Mouse (Mus musculus) cerebellum, postnatal 25 days (tissue): ENCODE measurements around the gene Disc1.

Experiments
- DNase-seq, 2 experiments: peaks; one replicate each; pipeline ENCODE4 v3.0.0; 2021; ENCODE audit warnings: mixed read lengths in 2 of 2

The Disc1 gene

GRCm38 (mm10) chr8:125067596-125067960 is 13.6 kb downstream of the Disc1 start:
- peak in 1 of 2 experiments; percentile 37 for DNase-seq

DNA sequence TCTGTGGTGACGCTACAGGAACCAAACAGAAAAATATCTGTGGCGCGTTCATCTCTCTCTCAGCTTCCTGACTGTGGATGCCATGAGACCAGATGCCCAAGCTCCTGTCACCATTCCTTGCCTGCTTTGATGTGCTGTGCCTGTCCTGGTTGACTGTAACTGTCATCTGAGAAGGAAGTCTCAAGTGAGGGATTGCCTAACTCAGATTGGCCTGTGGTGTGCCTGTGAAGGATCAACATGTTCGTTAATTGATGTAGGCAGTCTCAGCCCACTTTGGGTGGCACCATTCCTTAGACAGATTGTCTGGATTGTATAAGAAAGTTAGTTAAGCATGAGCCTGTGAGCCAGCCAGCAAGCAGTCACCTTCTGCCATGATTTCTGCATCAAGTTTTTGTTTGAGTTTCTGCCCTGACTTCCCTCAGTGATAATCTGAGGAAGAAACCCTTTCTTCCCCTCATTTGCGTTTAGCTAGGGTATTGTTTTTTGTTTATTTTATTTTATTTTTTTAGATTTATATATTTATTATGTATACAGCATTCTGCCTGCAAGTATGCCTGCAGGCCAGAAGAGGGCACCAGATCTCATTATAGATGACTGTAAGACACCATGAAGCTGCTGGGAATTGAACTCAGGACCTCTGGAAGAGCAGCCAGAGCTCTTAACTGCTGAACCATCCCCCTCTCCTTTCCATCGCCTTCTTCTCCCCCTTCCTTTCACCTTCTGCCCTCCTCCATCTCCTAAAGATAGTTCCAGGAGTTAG is 14.3 kb downstream of the Disc1 start:
- DNase-seq = no peak

GRCm38 (mm10) chr8:125069304-125069703 is 15.3 kb downstream of the Disc1 start:
- no peak for DNase-seq

GRCm38 (mm10) chr8:125069733-125070132 is 15.7 kb downstream of the Disc1 start:
- no peak for DNase-seq

- peak in 1 of 2 experiments; percentile 2 for DNase-seq
These were observed 20.1 kb downstream of the Disc1 start for GRCm38 (mm10) chr8:125074141-125074540.

- no peak for DNase-seq
These were observed 20.6 kb downstream of the Disc1 start for GRCm38 (mm10) chr8:125074581-125074980.

GRCm38 (mm10) chr8:125075389-125075788 is 21.4 kb downstream of the Disc1 start:
- DNase-seq = no peak

DNA sequence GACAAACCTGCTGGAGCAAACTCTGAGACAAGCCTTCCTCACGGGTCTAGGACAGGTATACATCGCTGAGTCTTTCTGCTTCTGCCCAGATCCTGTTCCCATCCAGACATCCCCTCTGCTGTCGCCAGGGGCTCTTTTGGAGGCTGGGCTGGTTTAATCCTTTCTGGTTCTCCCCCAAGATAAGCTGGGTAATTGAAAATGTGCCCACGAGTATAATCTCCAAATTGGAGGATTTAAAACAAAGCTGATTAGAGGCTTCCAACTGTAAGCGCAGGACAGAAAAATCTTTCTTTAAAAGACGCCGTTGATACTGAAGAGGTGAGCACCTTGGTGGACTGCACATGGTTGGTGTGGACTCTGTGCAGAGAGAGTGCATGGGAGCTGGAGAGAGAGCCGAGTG is 23.3 kb downstream of the Disc1 start:
- no peak for DNase-seq

GRCm38 (mm10) chr8:125078771-125079384 is 24.9 kb downstream of the Disc1 start:
- DNase-seq = peak; percentile 97 to 99

GRCm38 (mm10) chr8:125080388-125081344 is 26.7 kb downstream of the Disc1 start:
- DNase-seq = no peak

- peak; percentile 80 to 88 for DNase-seq
These were observed 29.8 kb downstream of the Disc1 start for GRCm38 (mm10) chr8:125083746-125084145.

- no peak for DNase-seq
These were observed 30.5 kb downstream of the Disc1 start for GRCm38 (mm10) chr8:125084523-125084922.

DNA sequence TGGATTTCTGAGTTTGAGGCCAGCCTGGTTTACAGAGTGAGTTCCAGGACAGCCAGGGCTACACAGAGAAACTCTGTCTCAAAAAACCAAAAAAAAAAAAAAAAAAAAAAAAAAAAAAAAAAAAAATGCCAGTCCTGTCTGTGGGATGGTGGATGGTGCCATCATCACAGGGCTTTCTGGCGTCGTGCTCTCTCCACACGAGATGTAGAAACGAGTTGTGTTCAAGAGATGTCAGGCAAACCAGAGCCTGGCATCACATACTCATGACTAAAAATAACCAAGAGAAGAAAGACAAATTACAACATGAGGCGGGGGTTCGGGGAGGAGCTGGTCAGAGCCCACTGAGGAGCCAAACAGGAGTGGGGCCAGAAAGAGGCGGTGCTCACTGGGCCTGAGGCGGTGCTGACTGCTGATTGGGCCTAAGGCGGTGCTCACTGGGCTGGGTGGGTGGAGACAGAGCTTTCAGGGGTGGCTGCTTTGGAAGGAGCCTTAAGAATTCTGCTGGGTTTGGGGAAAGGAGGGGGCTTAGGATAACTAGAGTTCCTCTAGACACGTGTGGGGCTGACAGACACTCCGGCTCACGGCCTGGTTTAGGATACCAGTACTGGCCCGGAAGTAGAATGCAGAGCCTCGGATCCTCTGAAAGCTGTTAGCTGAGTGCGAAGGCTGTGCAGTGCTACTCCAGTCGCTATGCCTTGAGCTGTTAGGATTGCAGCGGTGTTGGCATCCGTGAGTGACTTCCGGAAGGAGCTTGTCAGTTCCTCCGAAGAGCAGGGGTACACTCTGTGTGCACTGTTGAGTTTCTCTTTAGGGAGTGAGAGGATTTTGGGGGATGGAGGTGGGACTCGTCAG is 37.1 kb downstream of the Disc1 start:
- DNase-seq = peak in 1 of 2 experiments; percentile 40

DNA sequence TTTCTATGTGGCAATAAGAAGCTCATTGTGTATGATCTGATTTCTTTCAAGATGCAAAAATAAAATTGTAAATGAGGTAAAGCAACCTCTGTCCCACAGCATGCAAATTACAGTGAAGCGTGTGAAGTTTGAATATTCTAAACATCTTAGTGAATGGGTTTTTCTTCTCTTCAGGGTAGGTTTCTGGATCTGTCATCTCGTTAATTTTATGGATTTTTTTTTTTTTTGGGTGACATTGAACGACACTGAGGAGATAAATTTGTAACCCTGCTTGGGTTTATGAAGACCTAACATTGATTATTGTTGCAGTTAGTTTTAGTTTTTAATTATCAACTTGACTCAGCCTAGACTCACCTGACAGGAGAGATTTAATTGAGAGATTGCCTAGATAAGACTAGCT is 43.1 kb downstream of the Disc1 start:
- no peak for DNase-seq

- no peak for DNase-seq
These were observed 44.1 kb downstream of the Disc1 start for GRCm38 (mm10) chr8:125098050-125098449.

GRCm38 (mm10) chr8:125102303-125102702 is 48.3 kb downstream of the Disc1 start:
- no peak for DNase-seq

GRCm38 (mm10) chr8:125113171-125113570 is 59.2 kb downstream of the Disc1 start:
- DNase-seq = no peak

GRCm38 (mm10) chr8:125113831-125114230 is 59.8 kb downstream of the Disc1 start:
- DNase-seq = no peak

DNA sequence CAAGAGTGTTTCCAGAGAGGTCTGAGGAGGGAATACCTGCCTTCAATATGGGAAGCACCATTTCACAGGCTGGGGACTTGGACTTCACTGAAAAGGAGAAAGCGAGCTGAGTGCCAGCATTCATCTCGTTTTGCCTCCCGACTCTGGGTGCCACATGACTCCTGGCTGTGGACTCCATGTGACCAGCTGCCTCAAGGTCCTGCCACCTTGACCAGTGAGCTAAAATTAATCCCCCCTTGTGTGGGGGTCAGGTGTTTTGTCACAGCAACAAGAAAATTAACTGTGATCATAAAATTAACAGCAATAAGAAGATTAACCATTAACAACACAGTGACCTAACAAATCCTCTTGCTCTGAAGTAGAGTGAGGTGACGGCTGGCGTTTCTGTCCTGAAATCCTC is 61.3 kb downstream of the Disc1 start:
- DNase-seq = no peak

- peak; percentile 61 to 78 for DNase-seq
These were observed 62.6 kb downstream of the Disc1 start for GRCm38 (mm10) chr8:125116616-125117015.

- DNase-seq = no peak
These were observed 72.5 kb downstream of the Disc1 start for GRCm38 (mm10) chr8:125126482-125126881.

DNA sequence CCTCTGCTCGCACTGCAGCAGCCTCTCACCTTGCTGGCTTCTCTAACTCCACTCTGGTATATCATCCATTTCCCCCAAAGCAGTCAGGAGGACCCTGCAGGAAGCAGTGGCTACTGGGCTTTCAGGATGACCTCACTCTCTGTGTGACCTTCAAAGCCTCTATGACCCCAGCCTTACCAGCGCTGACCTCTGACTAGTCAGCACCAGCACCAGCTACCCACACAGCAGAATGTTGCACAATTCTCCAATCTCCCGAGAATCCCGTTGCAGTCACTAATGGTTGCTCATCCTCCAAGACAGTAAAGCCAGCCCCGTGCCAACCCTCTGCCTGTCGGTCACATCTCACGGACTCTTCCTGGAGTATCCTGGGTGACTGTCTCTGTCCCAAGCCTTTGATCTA is 73.6 kb downstream of the Disc1 start:
- DNase-seq = no peak
